Mouse (Mus musculus) right cerebral cortex, adult 2 months (tissue): ENCODE measurements around the gene Eaf2.
A peak's percentile ranks its signal among the peaks of the same experiment; 100 is the strongest.

Experiments used
- DNase-seq, 2 experiments: peaks; one replicate each; pipeline ENCODE4 v3.0.0; 2021 to 2022; ENCODE audit warnings: low spot score in 2 of 2

The Eaf2 gene

GRCm38 (mm10) chr16:36874583-36875275 is at the start of gene Eaf2, which contains the start of gene Golgb1:
Gene Eaf2 (minus strand): TSS chr16:36875003.
Gene Golgb1 (plus strand): TSS chr16:36875140.
- peak; percentile 97 to 98 for DNase-seq

- no peak for DNase-seq
Observed at GRCm38 (mm10) chr16:36924312-36924711, 49.5 kb upstream of the Eaf2 start.

GRCm38 (mm10) chr16:36921980-36922379 is 47.2 kb upstream of the Eaf2 start:
- no peak for DNase-seq

GRCm38 (mm10) chr16:36921067-36921613 is 46.3 kb upstream of the Eaf2 start:
- DNase-seq = no peak

- no peak for DNase-seq
Observed at GRCm38 (mm10) chr16:36920410-36920809, 45.6 kb upstream of the Eaf2 start.

- peak in 1 of 2 experiments; percentile 13 for DNase-seq
Observed at GRCm38 (mm10) chr16:36918505-36918904, 43.7 kb upstream of the Eaf2 start.

- DNase-seq = no peak
Observed at GRCm38 (mm10) chr16:36914195-36914594, 39.4 kb upstream of the Eaf2 start.

GRCm38 (mm10) chr16:36912311-36912710 is 37.5 kb upstream of the Eaf2 start:
- no peak for DNase-seq

- no peak for DNase-seq
Observed at GRCm38 (mm10) chr16:36911909-36912308, 37.1 kb upstream of the Eaf2 start.

- DNase-seq = no peak
Observed at GRCm38 (mm10) chr16:36903156-36903555, 28.4 kb upstream of the Eaf2 start.

- no peak for DNase-seq
Observed at GRCm38 (mm10) chr16:36896712-36897111, 21.9 kb upstream of the Eaf2 start.

GRCm38 (mm10) chr16:36893317-36893716 is 18.5 kb upstream of the Eaf2 start:
- DNase-seq = no peak

- no peak for DNase-seq
Observed at GRCm38 (mm10) chr16:36891415-36891814, 16.6 kb upstream of the Eaf2 start.

- DNase-seq = no peak
Observed at GRCm38 (mm10) chr16:36890559-36890958, 15.8 kb upstream of the Eaf2 start.

- DNase-seq = no peak
Observed at GRCm38 (mm10) chr16:36887546-36887945, 12.7 kb upstream of the Eaf2 start.

GRCm38 (mm10) chr16:36885912-36886311 is 11.1 kb upstream of the Eaf2 start:
- DNase-seq = no peak

GRCm38 (mm10) chr16:36884881-36885280 is 10.1 kb upstream of the Eaf2 start:
- no peak for DNase-seq

GRCm38 (mm10) chr16:36882737-36883343 is 8.0 kb upstream of the Eaf2 start:
- no peak for DNase-seq

- DNase-seq = no peak
Observed at GRCm38 (mm10) chr16:36877316-36877715, 2.5 kb upstream of the Eaf2 start.

- DNase-seq = peak; percentile 32 to 49
Observed at GRCm38 (mm10) chr16:36875276-36875851, 561 bp upstream of the Eaf2 start.

- no peak for DNase-seq
Observed at GRCm38 (mm10) chr16:36869442-36869841, 5.4 kb downstream of the Eaf2 start.

GRCm38 (mm10) chr16:36863585-36863984 is 11.2 kb downstream of the Eaf2 start:
- DNase-seq = no peak

- no peak for DNase-seq
Observed at GRCm38 (mm10) chr16:36851202-36851601, 23.6 kb downstream of the Eaf2 start.
